ENCODE assay signal across 17 mouse cellular contexts in genomic region chrX:52152961-52153360, GRCm38 (mm10). TPM values are rescaled to one million over a fixed set of nuclear protein-coding genes. Genes with fewer than 3 reads are reported as not detected.
DNase-seq lines count a peak whose midpoint lies in the region; ATAC-seq and TF ChIP-seq lines count a peak whose summit lies in the region.
"Had no signal": no experiment of that assay in that cellular context is flagged by ENCODE, and none has a peak within 500 bp of the region (broad histone marks: within the 10 kb centered on the region; RNA-seq: fewer than 3 reads in every experiment).

No protein-coding gene starts in this region.

- H3K9me3 ChIP-seq in kidney, embryonic 14.5 days (ENCODE audit: control insufficient read depth, low read length) = no peaks in the 10 kb centered on the region
- no peaks in the 10 kb centered on the region for H3K9me3 ChIP-seq in kidney, embryonic 16.5 days (ENCODE audit: low read length)
- H3K9me3 ChIP-seq: embryonic facial prominence, embryonic 12.5 days; forebrain, embryonic 15.5 days; heart, embryonic 10.5 days had no signal

- no peak overlapping the region for H3K4me2 ChIP-seq in kidney, embryonic 14.5 days (replicated peaks; ENCODE audit: low read depth, low read length)
- no peak overlapping the region for H3K4me2 ChIP-seq in kidney, embryonic 16.5 days (replicated peaks; ENCODE audit: low read depth, low read length)
- H3K4me2 ChIP-seq: embryonic facial prominence, embryonic 12.5 days; forebrain, embryonic 15.5 days had no signal

- TF ChIP-seq CTCF in kidney, adult 2 months (conservative IDR thresholded peaks at IDR 0.05; ENCODE audit: insufficient read depth, insufficient read length, low read depth, low read length) = no peak
- TF ChIP-seq CTCF in left cerebral cortex, adult 2 months (IDR thresholded peaks at IDR 0.05) = no peak

- peaks cover 15% of the 10 kb centered on the region for H3K4me1 ChIP-seq in kidney, adult 2 months (ENCODE audit: control insufficient read depth, insufficient read depth, low read length)
- H3K4me1 ChIP-seq in kidney, embryonic 14.5 days (ENCODE audit: control insufficient read depth, insufficient read depth, low read length) = no peaks in the 10 kb centered on the region
- peaks cover 8% of the 10 kb centered on the region; the same call in 1 of the 2 replicates for H3K4me1 ChIP-seq in kidney, embryonic 16.5 days (ENCODE audit: insufficient read depth, low read length)
- H3K4me1 ChIP-seq: embryonic facial prominence, embryonic 12.5 days had no signal

- no peak for ATAC-seq in kidney, embryonic 14.5 days (ENCODE audit: low FRiP score, low TSS enrichment)
- peak; percentile 84 for ATAC-seq in kidney, embryonic 16.5 days (ENCODE audit: low FRiP score, low TSS enrichment)
- no peak for ATAC-seq in granulocyte monocyte progenitor cell, adult 5-6 weeks (replicated peaks; ENCODE audit: poor library complexity, severe bottlenecking)
- ATAC-seq: forebrain, embryonic 15.5 days had no signal

- peak overlapping the region; percentile 94 for H3K27ac ChIP-seq in kidney, adult 2 months (ENCODE audit: insufficient read depth, low read depth, low read length)
- no peak overlapping the region for H3K27ac ChIP-seq in kidney, embryonic 14.5 days (ENCODE audit: low read depth, low read length)
- peak overlapping the region; percentile 39; the same call in 1 of the 2 replicates for H3K27ac ChIP-seq in kidney, embryonic 16.5 days (ENCODE audit: low read length)
- H3K27ac ChIP-seq in left cerebral cortex, adult 2 months = no peak overlapping the region
- H3K27ac ChIP-seq: embryonic facial prominence, embryonic 12.5 days; forebrain, embryonic 15.5 days; heart, embryonic 10.5 days had no signal

- H3K27me3 ChIP-seq in kidney, adult 2 months (replicated peaks; ENCODE audit: control insufficient read depth, insufficient read depth, low read length) = no peaks in the 10 kb centered on the region
- no peaks in the 10 kb centered on the region; the same call in 1 of the 2 replicates for H3K27me3 ChIP-seq in kidney, embryonic 14.5 days (ENCODE audit: control insufficient read depth, insufficient read depth, low read length)
- H3K27me3 ChIP-seq in kidney, embryonic 16.5 days (ENCODE audit: insufficient read depth, low read length) = 0 out of 2 replicates have a peak, but pooled peaks cover 5% of the 10 kb centered on the region
- H3K27me3 ChIP-seq: embryonic facial prominence, embryonic 12.5 days; forebrain, embryonic 15.5 days had no signal

- 28% methylated on average over 5 of the region's 5 CpGs for WGBS in kidney, adult 2 months
- 74% methylated on average over 5 of the region's 5 CpGs for WGBS in kidney, embryonic 14.5 days
- 67% methylated on average over 5 of the region's 5 CpGs for WGBS in kidney, embryonic 16.5 days

- no peak overlapping the region for H3K4me3 ChIP-seq in kidney, adult 2 months (ENCODE audit: insufficient read depth, low read depth, low read length)
- H3K4me3 ChIP-seq in kidney, embryonic 14.5 days (ENCODE audit: low read length) = no peak overlapping the region
- H3K4me3 ChIP-seq in kidney, embryonic 16.5 days (ENCODE audit: low read length) = no peak overlapping the region
- no peak overlapping the region for H3K4me3 ChIP-seq in left cerebral cortex, adult 2 months
- H3K4me3 ChIP-seq: embryonic facial prominence, embryonic 12.5 days; forebrain, embryonic 15.5 days; heart, embryonic 10.5 days had no signal

- peak; percentile 83 for DNase-seq in kidney, adult 2 months
- peak; percentile 67 to 76 for DNase-seq in kidney, adult 8-10 months
- peak; percentile 51 to 82 for DNase-seq in kidney, postnatal 25 days
- DNase-seq in left cerebral cortex, adult 2 months (ENCODE audit: extremely low spot score in 1 of 2, low spot score in 2 of 2) = no peak
- no peak for DNase-seq in cerebellum, adult 11-12 months
- DNase-seq: cerebellum, adult 11 months; cerebellum, adult 9-10 months; cerebellum, postnatal 25 days; gastrocnemius, postnatal 36 days; heart, adult 18-20 months; heart, postnatal 10 days had no signal

- no peak overlapping the region for H3K9ac ChIP-seq in kidney, embryonic 14.5 days (ENCODE audit: low read depth, low read length)
- no peak overlapping the region for H3K9ac ChIP-seq in kidney, embryonic 16.5 days (replicated peaks; ENCODE audit: low read length)
- H3K9ac ChIP-seq: embryonic facial prominence, embryonic 12.5 days; forebrain, embryonic 15.5 days had no signal

- no peaks in the 10 kb centered on the region; the same call in 1 of the 2 replicates for H3K36me3 ChIP-seq in kidney, adult 2 months (ENCODE audit: control insufficient read depth, insufficient read depth, low read length)
- no peaks in the 10 kb centered on the region for H3K36me3 ChIP-seq in kidney, embryonic 14.5 days (ENCODE audit: control insufficient read depth, insufficient read depth, low read length)
- no peaks in the 10 kb centered on the region for H3K36me3 ChIP-seq in kidney, embryonic 16.5 days (ENCODE audit: insufficient read depth, low read length)
- H3K36me3 ChIP-seq: embryonic facial prominence, embryonic 12.5 days; forebrain, embryonic 15.5 days; heart, embryonic 10.5 days had no signal

- TF ChIP-seq POLR2A in kidney, adult 2 months (IDR thresholded peaks at IDR 0.05; ENCODE audit: low read depth, low read length) = no peak

- intact Hi-C loops in left cerebral cortex, adult 2 months (cut with DNase I) = no loop called here

RNA-seq across cellular contexts. Expression of gene Gpc4, which starts 12.1 kb away (rescaled TPM):
- polyA plus RNA-seq in kidney, adult 2 months (2012; rRNA removed) = 97.7 and 98.0 TPM in 2 replicates
- 16.9 and 38.0 TPM in 2 replicates for polyA plus RNA-seq in kidney, embryonic 14.5 days (2014; fragmentation: Nextera tagmentation; extraction: Ambion mirVana)
- polyA plus RNA-seq in kidney, embryonic 16.5 days (2015; fragmentation: Nextera tagmentation; extraction: Ambion mirVana) = 107 TPM in 2 replicates
- 10 to 100 TPM; 22.0 to 25.1 TPM for total RNA-seq in left cerebral cortex, adult 2 months (2021)
- total RNA-seq in granulocyte monocyte progenitor cell, adult 5-6 weeks (2014; fragmentation: Nextera tagmentation) = not detected in 2 replicates
- not detected in 2 replicates for total RNA-seq in granulocyte monocyte progenitor cell, adult 5-6 weeks (2017)

Comparison
In these comparisons a context has a peak if more than half of its experiments do, and no peak if none do; other contexts are left out.
1. H3K27ac ChIP-seq: peak in kidney, adult 2 months (single experiment) and kidney, embryonic 16.5 days (single experiment); none in kidney, embryonic 14.5 days (single experiment) and left cerebral cortex, adult 2 months (single experiment).
2. DNase-seq: peak in kidney, adult 2 months (single experiment), kidney, adult 8-10 months (2 of 2) and kidney, postnatal 25 days (2 of 2); none in left cerebral cortex, adult 2 months (0 of 2) and cerebellum, adult 11-12 months (single experiment).